Mouse (Mus musculus) heart, postnatal 0 days (tissue): ENCODE results near the gene Lypd3.

Source experiments
- CTCF ChIP-seq: IDR thresholded peaks from 2 replicates; pipeline ENCODE4 v1.5.1; 2016; ENCODE audit warnings: antibody characterized with exemption, control low read depth, low read depth
- EP300 ChIP-seq: IDR thresholded peaks from 2 replicates; pipeline ENCODE4 v1.6.1; 2016; ENCODE audit warnings: antibody characterized with exemption, low read depth

- TF ChIP-seq CTCF (no peak), EP300 (no peak)
Observed at GRCm38 (mm10) chr7:24664301-24664700, 28.0 kb downstream of the Lypd3 start.
